Mouse (Mus musculus) Muller cell, postnatal 12 days (primary cell): ENCODE measurements at regions not wholly inside any gene's neighbourhood (a gene's known extent, or its start where the extent isn't known, plus 50 kb on each side); places are given as distances from the start of the nearest gene placed in this dataset.
"Not testable (repeated sequence)": the region's sequence is repeated elsewhere in the genome, so short reads cannot be mapped to it uniquely, and the experiment has no call there.

Experiments
- DNase-seq: peaks from one replicate; pipeline ENCODE4 v3.0.0-alpha.2; 2015; ENCODE audit errors: inconsistent ontology term

DNA sequence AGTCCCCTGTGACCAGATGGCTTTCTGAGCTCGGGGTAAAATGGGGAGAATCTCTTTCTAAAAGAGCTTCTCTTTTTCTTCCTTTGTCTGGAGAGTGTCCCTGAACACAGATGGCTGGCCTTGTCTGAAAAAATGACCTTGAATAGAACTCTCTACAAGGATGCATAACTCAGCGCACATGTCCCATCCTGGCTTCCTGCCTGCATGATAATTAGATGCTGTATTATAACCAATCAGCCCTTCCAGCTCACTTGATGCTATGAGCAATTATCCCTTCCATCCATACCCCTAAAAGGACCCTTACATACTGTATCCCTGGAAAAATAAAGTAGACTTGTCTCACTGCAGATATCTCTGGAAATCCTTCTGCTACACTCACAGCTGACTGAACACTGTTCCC is 199.7 kb upstream of the Slc7a11 start:
- peak; percentile 47 for DNase-seq

DNA sequence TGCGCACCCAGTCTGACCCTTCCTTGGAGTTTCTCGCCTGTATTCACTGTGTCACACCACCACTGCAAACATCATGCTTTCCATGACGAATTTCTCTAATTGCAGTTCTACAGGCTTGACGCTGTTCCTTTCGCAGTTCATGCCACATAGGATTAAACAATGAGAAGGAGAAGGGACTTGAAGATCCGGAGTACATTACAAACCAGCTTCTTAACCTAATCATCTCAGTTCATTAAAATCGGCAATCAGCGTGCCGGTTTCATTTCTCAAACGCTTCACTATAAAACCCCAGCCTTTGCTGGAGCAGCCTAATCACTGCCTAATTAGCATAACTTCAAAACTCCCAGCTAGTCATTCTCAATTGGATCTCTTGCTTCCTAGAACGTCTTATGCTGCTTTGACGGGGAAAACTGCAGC is 196.5 kb upstream of the Slc7a11 start:
- DNase-seq, result peak; percentile 47

GRCm38 (mm10) chr3:50634457-50635075 is 191.2 kb upstream of the Slc7a11 start:
- DNase-seq, result no peak

- DNase-seq, result no peak
These were observed 187.9 kb upstream of the Slc7a11 start for GRCm38 (mm10) chr3:50631286-50631685.

GRCm38 (mm10) chr3:50628092-50628696 is 184.8 kb upstream of the Slc7a11 start:
- DNase-seq, result no peak

DNA sequence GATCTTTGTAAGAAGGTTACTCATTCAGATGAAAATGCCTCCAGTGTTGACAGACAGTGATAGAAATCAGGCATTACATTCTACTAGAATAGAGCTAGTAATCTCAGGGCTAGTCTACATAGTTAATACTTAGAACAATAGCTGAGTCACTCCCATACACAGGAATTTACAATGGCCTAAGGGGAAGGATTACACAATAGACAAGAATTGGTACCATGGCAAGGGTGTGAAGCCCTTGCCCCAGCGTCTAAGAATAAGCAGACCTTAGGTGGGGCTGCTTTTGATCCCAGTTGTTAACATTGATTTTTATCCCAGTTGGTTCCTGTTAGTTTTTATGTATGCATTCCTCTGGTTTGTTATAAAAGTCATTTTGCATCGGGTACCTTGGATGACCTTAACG is 177.8 kb upstream of the Slc7a11 start:
- not testable (repeated sequence) for DNase-seq

DNA sequence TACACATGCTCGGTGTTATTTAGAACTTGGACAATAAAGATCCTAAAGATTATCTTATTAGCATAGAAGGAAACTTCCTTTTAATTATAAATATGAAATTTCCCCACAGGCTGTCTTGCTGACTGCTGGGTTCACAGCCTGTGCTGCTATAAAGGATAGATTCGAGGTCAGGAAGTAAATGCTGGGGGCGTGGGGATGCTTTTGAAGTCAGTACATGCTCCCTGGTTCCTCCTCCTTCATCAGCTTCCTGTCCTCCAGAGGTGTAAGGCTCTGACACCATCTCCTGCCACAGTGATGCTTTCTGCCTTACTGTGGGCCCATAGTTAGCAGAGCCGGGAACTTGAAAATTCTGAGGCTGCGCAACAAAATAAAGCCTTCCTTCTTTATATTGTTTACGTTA is 175.6 kb upstream of the Slc7a11 start:
- DNase-seq, result no peak

DNA sequence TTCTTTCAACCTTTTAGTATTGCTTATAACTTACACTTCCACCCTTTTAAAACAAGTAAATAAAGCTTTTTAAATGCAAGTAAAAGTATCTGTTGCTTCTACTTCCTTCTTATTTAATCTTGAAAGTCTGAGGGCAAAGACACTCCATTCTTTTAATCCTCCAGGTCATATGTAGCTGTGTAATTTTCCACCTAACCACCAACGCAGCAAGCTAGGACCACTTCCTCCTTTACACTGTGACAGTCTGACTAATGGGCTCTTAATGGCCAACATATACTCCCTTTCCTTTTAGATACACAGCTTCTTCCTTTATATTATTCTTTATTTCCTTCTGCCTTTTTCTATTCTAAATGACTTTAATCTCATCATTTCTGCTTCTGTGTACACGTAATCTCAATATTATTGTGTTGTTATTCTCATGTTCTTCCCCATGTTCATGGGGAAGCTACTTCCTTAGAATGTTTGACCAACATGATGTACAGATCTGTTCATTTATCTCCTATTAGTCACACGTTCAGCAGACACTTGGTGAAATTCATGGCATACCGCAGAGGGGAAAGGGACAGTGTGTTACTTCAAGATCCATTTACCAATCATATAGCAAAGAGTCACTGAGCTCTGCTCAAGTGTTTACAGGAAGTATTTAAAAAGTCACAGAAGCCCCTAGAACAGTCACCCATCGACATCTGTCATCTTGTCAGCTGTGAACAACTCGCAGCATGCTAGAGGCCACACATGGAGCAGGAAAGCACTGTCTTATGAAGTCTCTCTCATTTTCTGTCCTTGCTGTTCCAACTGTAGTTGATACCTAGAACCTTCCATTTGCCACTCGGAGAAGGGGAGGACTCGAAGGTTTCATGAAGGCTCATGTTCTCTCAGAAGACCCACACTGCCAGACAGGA is 172.2 kb upstream of the Slc7a11 start:
- DNase-seq, result no peak

GRCm38 (mm10) chr3:50613011-50613410 is 169.6 kb upstream of the Slc7a11 start:
- no peak for DNase-seq

- peak; percentile 78 for DNase-seq
These were observed 166.1 kb upstream of the Slc7a11 start for GRCm38 (mm10) chr3:50609341-50610012.

DNA sequence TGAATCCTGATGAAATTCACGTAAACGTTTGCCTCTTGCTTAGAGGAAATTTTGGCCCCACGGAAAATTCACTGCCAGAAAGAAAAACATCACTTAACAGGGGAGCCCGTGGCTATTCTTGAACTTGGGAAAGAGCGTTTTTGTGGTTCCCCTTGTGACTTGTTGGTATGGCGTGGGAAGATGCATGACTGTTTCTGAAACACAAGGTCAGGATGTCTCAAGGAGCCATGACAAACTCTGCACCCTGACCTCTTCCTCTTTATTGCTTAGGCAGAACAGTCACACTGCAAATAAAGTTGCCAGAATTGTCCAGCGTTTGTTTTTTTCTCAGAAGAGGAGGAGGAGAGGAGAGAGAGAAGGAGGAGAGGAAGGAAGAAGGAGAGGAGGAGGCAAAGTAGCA is 164.3 kb upstream of the Slc7a11 start:
- no peak for DNase-seq

DNA sequence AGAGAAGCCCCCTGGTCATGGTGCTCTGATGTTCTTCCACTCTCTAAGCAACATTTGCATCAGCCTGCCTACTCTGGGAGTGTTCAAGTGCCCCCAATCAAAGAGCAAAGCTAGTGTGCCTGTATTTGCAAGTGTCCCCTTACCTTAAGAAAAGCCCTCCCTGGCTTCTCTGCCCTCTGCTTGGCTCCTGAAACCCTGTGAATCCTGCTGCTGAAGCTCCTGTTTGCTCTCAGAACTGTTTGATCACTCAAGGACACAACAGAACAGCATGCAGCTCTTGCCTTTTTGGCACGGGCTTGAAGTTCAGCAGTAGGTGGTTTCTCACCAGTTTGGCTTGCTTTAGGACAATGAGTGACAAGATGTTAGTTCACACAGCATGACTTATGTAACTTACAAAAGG is 163.6 kb upstream of the Slc7a11 start:
- peak; percentile 52 for DNase-seq

DNA sequence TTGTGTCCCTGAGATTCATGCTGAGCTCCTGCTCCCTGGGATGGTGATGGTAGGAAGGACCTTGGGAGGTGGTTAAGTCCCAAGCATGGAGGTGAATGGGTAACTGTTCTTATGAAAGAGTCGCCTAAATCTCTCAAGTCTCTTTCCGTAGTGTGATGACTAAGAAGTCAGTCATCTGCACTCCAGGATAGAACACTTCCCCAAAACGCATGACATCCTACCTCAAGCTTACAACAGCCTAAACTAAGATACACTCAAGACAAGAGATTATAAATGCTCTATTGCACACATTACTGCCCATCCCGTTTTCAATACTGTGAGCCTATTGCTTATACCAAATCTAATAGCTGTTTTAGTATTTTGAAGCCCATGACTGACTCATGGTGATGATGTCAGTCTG is 162.3 kb upstream of the Slc7a11 start:
- no peak for DNase-seq

DNA sequence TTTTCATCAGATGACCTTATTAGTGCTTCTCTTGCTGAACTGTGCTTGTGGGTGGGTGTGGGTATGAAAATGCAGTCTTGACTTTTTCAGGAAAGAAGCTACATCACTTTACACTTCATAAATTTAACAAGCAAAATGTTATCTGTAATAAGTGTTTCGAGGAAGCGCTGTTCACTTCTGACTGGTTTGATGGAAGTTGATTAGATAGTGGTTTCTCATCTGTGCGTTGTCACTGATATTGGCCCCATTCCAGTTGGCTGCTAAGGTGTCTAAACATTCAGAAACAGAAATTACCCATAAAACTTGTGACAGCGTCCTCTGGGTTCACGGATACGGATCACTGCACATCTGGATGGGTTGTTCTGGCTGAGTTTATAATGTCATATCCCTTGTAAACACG is 159.8 kb upstream of the Slc7a11 start:
- DNase-seq, result no peak

DNA sequence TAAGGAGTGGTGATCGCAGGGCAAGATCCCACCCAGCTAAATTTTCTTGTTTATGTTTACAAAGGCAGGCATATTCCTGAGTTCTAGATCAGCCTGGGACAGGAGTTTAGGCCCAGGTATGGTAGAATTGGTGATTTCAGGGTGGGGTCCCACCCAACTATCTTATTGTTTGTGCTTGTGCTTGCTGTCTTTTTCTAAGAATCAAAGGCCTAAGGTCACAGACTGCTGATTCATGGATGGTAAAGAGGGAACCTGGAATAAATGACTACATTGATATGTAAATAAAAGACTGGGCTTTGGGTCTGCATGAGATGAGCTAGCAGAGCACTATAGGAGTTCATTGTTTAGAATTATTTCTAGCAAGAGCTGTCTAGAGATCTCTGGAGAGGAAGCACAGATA is 152.3 kb upstream of the Slc7a11 start:
- no peak for DNase-seq

DNA sequence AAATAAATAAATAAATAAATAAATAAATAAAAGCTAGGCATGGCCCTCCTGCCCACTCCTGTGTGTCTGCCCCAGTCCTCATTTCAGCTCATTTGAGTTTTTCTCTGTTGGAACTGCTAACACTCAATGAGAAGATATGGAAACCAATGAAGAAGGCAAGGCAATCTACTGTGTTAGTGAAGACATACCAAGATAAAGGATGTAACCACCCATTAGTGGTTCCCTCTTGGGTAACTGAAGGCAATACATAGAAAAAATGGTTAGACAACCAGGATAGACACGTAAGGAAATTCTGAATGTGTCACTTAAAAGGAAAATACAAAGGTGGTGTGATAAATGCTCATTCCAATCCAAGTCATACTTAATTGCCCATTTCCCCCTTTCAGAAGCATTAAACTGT is 140.9 kb upstream of the Slc7a11 start:
- DNase-seq, result no peak

DNA sequence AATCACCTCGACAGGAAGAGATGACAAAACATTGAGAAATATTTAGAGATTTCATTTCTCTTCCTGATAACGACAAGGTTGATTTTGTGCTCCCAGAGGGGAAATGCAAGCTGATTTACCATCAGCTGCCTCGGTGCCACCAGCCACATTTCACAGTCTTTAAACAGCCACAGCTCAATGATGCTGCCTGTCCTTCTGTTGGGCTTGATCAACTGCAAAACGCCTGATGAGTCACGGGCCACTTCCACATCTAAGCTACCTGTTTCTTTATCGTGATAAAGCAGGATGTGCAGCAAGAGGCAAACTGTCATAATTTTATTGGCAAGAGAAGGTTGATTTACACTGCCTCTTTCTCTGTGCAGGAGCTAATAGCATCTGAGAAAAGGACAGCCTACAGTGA is 140.1 kb upstream of the Slc7a11 start:
- no peak for DNase-seq

DNA sequence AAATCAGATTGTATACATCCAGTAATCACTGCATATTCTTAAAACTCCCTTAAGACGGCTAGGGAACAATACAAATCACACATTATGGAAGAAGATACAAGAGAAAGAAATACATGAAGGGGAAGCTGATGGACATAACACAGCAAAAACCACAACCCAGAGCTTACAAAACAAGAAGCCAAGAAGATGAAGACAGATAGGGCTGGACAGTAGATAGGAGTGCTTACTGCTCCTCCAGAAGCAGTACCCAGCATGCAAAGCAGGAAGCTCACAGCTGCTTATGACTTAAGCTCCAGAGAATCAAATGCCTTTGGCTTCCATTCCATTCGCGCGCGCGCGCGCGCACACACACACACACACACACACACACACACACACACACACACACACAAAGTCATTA is 131.0 kb upstream of the Slc7a11 start:
- no peak for DNase-seq

DNA sequence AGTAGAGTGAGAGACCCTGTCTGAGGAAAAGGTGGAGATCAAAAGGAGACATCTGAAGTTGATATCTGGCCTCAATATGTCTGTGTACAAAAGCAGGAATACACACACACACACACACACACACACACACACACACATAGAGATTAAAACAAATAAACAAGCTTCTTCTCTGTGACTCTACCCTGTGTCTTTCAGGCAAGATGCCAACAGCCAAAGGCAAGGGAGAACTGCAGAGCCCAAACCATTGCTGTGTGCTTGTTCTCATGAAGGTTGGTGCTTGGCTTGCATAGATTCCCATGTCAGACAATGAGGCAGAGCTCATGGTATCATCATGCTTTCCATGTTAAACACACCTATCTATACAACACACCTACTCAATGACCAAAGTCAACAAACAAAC is 126.6 kb upstream of the Slc7a11 start:
- no peak for DNase-seq

- DNase-seq, result no peak
These were observed 126.2 kb upstream of the Slc7a11 start for GRCm38 (mm10) chr3:50569565-50569964.

DNA sequence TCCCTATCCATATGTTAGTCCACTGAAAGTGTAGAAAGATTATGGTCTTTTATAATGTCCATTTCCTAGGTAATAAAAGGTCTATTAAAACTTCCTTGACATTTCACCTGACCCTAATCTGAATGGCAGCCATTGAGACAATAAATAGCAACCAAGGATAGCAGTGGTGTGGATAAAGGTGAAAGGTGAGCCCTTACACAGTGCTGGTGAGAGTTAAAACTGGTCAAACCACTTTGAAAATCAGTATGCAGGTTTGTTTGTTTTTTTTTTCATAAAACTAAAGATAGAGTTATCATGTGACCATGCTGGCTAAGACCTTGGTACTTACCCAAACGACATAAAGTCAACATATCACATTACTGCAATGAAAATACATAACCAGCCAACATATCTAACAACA is 110.7 kb upstream of the Slc7a11 start:
- no peak for DNase-seq

DNA sequence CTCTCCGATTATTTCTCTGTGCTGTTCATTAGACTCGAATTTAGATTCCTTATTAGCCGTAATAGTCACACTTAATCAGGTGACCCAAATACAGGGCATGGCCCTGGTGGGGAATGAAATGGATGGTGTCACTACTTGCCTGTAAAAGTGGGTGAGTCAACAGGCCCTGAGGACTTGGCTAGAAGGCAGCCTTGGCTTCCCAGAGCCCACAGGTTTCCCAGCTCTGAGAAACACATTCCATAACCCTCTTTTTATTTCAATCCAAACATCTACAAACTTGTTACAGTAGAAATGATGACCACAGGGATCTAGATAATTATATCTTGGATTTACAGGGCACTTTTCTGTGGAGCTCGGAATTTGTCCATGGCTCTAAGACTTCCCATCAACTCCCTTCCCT is 105.2 kb upstream of the Slc7a11 start:
- DNase-seq, result peak; percentile 75
